Mouse (Mus musculus): ENCODE data around the gene Rufy4.
"Not testable (repeated sequence)": the region's sequence is repeated elsewhere in the genome, so short reads cannot be mapped to it uniquely, and the experiment has no call there.

Gene Rufy4

GRCm38 (mm10) chr1:74149106-74149885 is 24.0 kb downstream of the Rufy4 start:
- no peak for DNase-seq (ENCODE audit: low read depth, low spot score)

- no peak for DNase-seq (ENCODE audit: low read depth, low spot score)
These were observed 24.8 kb downstream of the Rufy4 start for GRCm38 (mm10) chr1:74150101-74150500.

- no peak for DNase-seq (ENCODE audit: low read depth, low spot score)
These were observed 25.8 kb downstream of the Rufy4 start for GRCm38 (mm10) chr1:74151091-74151490.

GRCm38 (mm10) chr1:74153461-74154184 is 28.3 kb downstream of the Rufy4 start, which contains the start of gene Cxcr2:
TSS of gene Cxcr2 (plus strand) at chr1:74153989.
- DNase-seq (ENCODE audit: low read depth, low spot score) = no peak

GRCm38 (mm10) chr1:74155435-74156012 is 30.2 kb downstream of the Rufy4 start:
- DNase-seq (ENCODE audit: low read depth, low spot score) = no peak

GRCm38 (mm10) chr1:74156381-74156910 is 31.1 kb downstream of the Rufy4 start:
- DNase-seq (ENCODE audit: low read depth, low spot score) = no peak

GRCm38 (mm10) chr1:74159613-74160012 is 34.3 kb downstream of the Rufy4 start:
- not testable (repeated sequence) for DNase-seq (ENCODE audit: low read depth, low spot score)

GRCm38 (mm10) chr1:74160036-74160435 is 34.7 kb downstream of the Rufy4 start:
- DNase-seq (ENCODE audit: low read depth, low spot score) = no peak

GRCm38 (mm10) chr1:74167136-74167535 is 41.8 kb downstream of the Rufy4 start:
- no peak for DNase-seq (ENCODE audit: low read depth, low spot score)

- no peak for DNase-seq (ENCODE audit: low read depth, low spot score)
These were observed 44.4 kb downstream of the Rufy4 start for GRCm38 (mm10) chr1:74169721-74170120.

- no peak for DNase-seq (ENCODE audit: low read depth, low spot score)
These were observed 47.4 kb downstream of the Rufy4 start for GRCm38 (mm10) chr1:74172722-74173121.

- DNase-seq (ENCODE audit: low read depth, low spot score) = no peak
These were observed 50.4 kb downstream of the Rufy4 start for GRCm38 (mm10) chr1:74175731-74176130.

GRCm38 (mm10) chr1:74178618-74179017 is 53.3 kb downstream of the Rufy4 start:
- no peak for DNase-seq (ENCODE audit: low read depth, low spot score)

GRCm38 (mm10) chr1:74179624-74180408 is 54.5 kb downstream of the Rufy4 start:
- no peak for DNase-seq (ENCODE audit: low read depth, low spot score)

- DNase-seq (ENCODE audit: low read depth, low spot score) = no peak
These were observed 56.1 kb downstream of the Rufy4 start for GRCm38 (mm10) chr1:74181462-74181861.

GRCm38 (mm10) chr1:74183006-74183405 is 57.7 kb downstream of the Rufy4 start:
- no peak for DNase-seq (ENCODE audit: low read depth, low spot score)

GRCm38 (mm10) chr1:74190471-74190870 is 65.1 kb downstream of the Rufy4 start:
- DNase-seq (ENCODE audit: low read depth, low spot score) = no peak

GRCm38 (mm10) chr1:74192711-74193110 is 67.4 kb downstream of the Rufy4 start:
- DNase-seq (ENCODE audit: low read depth, low spot score) = no peak

GRCm38 (mm10) chr1:74194445-74194844 is 69.1 kb downstream of the Rufy4 start, which contains the start of gene Cxcr1:
TSS of gene Cxcr1 (minus strand) at chr1:74194631.
- no peak for DNase-seq (ENCODE audit: low read depth, low spot score)

- peak; percentile 29 for DNase-seq (ENCODE audit: low read depth, low spot score)
These were observed 70.6 kb downstream of the Rufy4 start for GRCm38 (mm10) chr1:74195961-74196360.
